Mouse (Mus musculus) naive thymus-derived CD4-positive, alpha-beta T cell, adult 2 months (primary cell): ENCODE measurements around the gene Wars2.

Experiments
- DNase-seq: peaks from one replicate; pipeline ENCODE4 v3.0.0-alpha.2; 2011; ENCODE audit warnings: low read depth

Gene Wars2

DNA sequence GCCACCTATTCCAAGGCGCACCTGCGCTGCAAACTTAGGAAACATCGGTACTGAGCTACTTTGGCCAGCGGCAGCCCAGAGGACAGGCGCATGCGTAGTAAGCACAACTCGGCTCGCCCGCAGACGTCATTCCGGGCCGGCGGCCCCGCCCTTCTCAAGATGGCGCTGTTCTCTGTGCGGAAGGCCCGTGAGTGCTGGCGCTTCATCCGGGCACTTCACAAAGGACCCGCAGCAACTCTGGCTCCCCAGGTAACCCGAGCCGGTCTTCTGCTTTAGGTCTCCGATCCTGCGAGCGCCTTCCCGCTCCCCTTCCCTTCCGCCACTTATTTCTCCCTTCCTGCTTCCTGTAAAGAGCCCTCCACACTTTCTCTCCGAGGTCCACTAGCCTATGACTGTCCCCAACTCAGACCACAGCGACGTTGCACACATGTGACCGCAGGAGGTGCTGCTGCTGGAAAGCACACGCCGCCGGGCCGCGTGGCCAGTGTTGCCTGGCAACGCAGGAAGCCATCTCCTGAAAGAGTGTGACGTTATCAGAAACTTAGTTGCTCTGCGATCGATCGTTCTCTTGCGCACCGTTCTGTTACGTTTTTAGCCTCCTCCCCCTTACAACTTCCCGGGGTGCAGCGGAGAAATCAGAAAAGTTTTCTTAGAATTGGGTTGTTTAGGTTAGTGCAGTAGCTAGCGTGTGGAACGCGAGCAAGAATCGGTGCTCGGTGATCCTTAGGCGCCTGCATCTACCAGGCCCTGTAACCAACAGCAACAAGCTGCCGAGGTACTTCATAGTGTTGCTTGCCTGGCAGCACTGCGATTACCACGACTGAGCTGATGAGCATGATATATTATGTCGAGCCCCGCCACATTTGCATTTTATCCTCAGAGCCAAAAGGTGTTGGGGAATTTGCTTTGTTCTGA lies at the start of gene Wars2:
Wars2 (plus strand) TSS at position 129 of the 915 bp plus-strand sequence.
- peak; percentile 95 for DNase-seq

DNA sequence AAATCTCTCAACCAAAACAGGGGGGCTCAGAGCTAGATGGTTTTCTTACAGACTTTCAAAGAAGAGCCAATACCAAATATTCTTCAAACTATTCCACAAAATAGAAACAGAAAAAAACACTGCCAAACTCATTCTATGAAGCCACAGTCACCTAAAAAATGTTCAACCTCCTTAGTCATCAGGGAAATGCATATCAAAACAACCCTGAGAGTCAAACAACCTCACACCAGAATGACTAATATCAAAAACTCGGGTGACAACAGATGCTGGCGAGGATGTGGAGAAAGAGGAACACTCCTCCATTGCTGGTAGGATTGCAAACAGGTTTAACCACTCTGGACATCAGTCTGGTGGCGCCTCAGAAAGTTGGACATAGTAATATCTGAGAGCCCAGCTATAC lies 44.1 kb upstream of the Wars2 start:
- DNase-seq, result no peak

DNA sequence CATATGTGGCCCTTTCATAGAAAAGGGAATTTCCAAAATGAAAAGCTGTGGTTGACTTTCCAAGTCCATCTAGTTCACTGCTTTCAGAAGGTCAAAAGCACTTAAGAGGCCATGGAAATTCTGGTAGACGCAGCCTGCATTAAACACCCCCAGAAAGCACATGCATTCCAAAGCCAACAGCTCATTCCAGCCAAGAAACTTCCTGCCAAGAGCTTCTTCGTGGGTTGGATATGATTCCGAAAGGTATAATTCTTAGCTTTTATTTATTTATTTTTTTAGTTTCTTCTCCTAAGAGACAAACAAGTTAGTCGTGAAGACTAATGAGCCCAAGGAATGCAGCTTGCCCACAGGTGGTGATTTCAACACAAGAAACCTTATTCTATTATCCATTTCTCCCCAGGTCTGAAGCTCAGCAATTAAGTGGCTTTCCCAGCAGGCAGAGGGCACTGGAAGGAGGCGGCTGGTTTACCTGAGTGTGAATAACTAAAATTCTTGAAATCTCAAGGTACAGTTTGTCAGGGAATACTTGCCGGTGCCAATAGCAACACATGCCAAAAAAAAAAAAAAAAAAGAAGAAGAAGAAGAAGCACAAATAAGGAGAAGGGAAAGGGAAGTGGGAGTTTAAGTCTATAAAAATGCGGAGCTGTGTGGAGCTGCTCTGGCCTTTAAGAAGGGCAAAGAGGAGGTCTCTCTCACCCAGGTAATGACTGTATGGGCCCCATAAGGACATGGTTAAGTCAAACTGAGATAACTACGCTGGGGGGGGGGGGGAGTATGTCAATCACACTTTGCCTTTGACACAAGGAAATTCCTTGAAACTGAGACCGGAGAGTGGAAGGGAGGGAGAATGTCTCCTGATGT lies 30.3 kb upstream of the Wars2 start:
- DNase-seq, result no peak

DNA sequence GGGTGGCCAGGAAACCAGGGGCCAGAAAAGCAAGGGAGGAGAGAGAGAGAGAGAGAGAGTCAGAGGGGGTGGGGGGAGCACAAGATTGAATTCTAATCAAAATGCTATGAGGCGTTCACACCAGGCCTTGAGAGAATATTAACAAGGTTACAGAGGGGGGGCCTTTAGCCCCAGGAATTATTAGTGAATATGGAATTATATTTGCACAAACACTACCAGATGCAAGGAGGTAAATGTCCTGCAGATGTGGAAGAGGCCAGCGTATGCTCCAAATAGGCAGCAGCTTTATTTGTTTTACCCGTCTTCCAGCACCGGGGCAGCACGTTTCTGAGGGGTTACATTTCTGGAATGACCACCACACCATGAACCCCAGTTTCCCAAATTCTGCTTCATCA lies 29.7 kb upstream of the Wars2 start:
- no peak for DNase-seq

DNA sequence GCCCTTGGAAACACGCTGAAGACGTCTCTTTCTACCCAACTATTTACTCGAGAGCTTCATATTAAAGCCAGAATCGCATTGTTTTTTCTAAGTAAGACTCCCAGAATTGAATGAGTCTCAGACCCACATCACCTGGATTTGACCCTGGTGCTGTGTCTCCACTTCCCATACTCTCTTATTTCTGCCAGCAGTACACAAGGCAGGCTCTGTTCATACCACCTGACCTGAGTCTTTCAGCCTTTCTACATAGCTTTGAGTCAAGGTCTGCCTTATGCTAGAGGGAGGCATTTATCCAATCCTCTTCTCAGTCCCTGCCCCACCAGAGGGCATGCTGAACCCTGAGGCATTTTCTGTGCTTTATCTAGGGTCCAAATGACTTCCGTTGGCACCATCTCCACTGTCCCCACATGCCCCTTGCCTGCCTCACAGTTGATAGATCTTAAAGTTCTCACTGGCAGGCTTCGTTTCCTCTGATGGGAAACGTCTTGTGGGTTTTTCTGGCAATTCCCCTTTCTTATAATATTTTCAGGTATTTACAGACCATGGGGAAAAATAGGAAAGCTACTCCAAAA lies 27.5 kb upstream of the Wars2 start:
- DNase-seq, result no peak

DNA sequence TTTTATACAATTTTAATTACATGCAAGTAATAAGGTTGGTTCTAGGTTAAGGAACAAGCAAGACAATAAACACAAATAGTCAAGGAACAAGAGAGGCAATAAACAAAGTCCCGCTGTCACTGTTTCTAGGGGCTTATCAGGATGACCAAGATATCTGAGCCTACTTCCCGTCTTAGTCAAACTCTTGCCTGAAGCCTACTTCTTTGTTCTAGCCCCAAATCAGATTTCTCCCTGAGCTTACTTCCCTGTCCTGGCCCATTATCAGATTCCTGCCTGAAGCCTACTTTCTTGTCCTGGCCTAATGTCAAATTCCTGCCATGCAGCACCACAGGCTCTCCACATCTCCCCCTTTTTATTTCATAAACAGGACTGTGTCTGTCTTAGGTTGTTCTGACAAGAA lies 19.9 kb upstream of the Wars2 start:
- no peak for DNase-seq

DNA sequence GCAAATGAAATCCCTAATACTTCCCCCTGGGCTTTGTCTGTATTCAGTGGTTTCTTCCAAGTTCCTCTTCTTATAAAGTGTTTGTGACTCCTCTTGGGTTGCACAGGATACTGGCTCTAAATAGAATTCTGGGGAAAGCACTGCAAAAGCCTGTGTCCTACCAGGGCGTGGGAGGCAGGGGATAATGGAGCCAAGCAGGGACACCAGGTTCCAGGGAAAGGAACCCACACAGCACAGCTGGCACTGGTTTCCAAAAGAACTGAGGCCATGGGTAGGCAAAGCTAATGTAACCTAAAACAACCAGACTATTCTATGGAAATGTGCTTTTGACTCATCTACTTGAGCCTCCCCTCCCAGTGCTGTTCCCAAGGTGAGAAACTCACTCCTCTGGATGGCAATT lies 10.3 kb upstream of the Wars2 start:
- no peak for DNase-seq

DNA sequence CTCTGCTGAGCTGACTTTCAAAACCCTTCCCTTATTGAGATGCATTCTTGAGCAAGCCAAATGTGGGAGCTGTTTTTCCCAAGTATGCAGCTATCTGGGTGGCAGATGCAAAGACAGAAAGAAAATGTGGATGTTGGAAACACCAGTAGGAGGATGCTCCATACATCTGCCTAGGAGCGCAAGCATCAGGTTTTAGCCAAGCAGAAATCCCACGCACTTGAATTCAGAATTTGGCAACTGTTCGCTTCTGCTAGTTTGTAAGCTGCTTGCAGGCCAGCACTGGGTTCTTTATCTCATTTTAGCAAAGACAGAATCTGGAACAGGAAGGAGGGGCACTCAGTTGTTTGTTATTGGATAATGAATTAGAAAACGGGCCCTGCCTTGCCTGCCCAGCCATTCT lies 8.9 kb upstream of the Wars2 start:
- no peak for DNase-seq

DNA sequence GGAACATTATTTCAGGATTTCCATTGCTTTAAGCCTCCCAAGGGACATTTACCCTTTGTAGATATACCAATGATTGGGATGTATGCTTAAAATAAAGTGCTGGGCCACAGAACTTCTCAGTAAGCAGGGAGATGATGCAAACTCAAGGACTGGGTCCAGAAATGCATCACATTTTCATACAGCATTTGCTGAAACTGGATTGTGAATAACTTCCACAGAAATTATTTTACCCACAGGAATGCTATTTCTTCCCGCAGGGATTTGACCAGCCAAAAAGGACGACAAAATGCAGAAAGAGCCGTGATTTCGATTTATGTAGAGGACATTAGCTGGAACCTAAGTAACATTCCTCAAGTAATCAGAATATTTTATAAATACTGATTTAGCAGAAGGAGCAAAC lies 7.0 kb upstream of the Wars2 start:
- DNase-seq, result no peak

DNA sequence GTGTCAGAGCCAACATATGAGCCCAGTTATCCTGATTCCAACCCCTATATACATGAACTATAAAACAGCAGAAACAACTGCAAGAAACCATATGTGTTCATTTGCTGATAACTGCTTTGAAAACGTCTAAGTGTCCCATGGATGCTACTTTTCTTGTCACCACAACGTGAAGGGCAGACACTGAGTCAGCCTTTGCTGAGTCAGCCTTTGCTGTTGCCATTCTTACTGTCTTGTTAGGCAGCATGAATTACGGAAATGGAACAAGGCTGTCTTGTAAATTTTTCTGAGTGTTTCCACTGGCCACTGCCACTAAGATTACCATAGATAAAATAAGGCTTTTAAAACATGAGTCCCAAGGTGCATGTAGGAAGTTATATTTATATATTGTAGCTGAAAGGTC lies 7.0 kb downstream of the Wars2 start:
- DNase-seq, result no peak

DNA sequence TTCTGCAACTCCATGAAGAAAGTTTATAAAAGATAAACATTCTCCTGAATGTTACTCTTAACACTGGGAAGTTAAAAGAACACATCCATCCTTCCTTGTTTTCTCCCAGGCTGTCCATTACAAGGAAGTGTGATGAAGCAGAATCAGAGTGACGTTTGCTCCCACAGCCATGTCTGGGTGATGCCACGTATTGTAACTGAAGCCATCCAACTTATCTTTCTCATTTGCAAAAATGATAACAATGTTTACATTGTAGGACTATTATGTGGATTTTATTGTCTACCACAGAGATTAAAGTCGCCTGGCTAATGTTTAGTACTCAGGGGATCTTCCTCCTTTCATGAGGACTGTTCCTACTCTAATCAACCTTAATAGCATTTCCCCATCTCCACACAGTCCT lies 8.2 kb downstream of the Wars2 start:
- no peak for DNase-seq

DNA sequence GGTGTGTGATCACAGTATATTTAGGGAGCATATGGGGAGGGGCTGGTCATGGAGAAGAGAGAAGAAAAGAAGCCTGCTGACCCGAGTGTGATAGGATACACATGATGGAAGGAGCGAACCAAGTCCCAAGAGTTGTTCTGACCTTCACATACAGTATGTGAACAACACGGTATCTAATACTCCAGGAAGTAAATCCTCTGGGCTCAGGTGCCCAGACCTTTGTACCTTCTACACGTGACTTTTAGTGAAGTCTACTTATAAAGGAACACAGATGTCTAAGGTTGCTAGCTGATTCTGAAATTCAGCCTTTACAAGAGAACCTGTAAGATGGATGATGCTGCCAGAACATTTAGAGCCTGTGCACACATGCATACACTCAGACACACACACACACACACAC lies 15.4 kb downstream of the Wars2 start:
- DNase-seq, result no peak

DNA sequence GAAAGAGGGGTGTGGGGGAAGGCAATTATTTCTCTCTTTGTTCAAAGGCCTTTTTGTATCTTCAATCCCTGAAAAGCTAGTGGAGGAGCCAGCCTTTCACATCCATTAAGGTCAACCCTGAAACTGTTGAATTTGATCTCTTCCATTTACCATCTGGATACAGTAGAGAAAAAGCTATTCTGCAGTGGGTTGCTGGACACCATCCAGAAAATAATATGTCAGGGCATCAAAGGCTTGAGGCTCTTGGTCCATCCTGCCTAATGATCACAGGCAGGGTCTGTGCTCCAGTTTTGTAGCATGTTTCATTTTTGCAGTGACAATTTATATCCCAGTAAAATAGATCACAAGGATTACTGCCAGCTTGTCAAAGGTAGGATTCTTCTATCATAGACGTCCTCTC lies 16.1 kb downstream of the Wars2 start:
- no peak for DNase-seq

DNA sequence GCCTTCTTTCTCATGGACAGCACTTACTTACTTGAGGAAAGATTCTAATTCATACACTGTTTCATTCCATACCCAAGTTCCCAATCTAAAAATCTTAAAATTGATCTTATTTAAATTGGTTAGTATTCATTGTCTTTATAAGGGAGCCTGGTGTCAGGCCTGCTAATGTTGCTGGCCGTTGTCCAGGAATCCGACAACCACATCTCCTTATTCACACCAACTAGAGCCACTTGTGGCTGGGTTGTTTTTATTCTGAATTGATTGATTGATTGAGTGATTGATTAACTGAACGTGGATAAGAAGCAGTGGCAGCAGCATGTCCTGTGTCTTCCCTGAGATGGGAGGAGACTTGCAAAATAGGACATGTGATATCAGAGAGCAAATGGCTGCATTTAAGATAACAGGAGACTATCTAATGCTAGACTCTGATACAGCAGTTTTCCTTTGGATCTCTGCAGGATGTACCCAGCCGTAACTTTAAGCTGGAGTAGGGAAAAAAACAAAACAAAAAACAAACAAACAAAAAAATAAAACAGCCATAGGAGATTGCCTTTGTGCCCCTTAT lies 16.7 kb downstream of the Wars2 start:
- no peak for DNase-seq

DNA sequence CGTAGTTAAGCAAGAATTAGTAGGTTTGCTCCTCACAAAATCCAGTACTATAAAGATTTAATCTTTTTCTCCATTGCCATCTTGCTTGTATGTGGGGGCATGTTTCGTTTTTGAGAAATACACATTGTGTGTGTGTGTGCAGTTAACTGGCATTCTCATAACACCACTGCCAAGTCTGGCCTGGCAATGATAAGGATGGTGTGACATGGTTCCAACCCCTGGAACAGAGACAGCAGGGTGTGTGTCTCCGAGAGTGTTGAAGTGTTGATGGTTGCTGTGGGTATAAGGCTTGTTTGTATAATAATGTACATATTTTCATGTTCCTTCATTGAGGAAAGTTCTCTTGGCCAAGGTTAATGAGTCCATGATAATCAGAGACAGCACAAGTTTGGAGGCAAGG lies 19.1 kb downstream of the Wars2 start:
- no peak for DNase-seq

DNA sequence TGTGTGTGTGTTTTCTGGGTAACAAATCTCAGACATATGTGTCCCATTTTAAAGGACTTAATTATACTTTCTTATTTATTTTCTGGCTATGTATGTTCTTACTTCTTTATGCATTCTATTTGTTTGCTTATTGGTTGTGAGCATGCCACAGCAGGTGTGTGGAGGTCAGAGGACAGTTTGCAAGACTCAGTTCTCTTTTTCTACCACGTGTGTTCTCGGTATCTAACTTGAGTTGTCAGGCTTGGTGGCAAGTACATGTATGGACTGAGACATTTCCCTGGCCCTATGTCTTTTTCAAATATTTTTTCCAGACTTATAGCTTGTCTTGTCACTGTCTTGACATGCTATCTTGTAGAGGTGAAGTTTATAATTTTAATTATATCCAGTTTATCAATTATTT lies 21.3 kb downstream of the Wars2 start:
- no peak for DNase-seq

DNA sequence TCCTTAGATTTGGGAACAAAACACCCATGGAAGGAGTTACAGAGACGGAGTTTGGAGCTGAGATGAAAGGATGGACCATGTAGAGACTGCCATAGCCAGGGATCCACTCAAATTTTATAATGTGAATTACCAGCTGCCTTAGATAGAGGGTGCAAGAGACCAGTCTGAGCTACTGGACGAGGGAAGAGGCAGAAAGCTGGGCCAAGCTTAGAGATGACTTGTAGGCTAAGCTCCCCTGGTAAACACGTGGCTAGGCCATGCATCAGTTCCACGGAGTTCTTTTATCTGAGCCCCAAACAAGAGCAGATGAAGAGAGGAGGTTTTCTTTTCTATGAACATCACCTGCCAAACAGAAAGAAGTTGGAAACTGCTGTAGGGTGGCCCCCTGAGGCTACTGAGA lies 26.9 kb downstream of the Wars2 start:
- DNase-seq, result no peak

DNA sequence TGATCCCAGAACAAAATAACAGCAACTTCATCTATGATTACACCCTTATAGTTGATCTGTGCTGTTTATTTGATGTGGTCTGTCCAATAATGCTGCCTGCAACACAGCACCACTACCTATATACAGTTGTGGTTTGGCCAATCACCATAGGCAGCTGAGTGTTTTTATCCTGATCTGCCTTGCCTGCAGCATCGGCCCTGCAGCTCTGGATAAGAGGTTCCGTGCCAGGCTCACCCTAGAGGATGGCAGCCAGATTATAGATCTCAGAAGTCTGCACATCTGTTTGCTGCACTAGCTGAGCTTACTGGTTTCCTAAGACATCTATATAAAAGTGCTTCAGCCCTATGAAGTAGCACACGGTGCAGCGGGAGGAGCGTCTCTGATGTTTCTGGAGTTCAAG lies 32.3 kb downstream of the Wars2 start:
- no peak for DNase-seq

DNA sequence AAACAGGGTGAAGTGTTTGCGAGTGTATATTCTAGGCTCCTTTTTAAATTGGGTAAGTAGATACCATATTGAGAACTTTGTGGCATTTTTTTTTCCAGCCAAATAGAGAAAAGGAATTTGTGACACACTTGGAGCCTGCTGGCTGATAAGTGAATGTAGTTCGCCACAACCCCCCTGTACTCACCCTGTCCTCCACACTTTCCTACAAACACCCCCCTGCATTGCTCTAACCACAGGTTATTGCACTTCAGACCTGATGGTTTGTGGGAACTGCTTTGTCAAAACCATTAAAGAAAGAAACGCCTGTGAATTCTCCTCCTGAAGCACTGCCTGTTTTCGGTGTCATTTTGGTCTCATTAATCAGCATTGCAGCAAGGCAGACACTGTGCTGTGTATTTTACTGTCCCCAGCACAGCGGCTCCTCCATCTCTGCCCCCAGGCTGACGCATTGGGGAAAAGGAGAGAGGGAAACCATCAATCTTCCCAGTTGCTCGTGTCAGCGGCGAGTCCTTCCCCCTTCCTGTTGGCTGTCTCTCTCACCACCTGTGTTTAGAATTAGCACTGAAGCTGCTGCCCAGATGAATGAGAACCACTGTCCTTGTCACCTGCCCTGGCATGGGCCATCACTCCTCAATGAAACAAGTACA lies 33.9 kb downstream of the Wars2 start:
- DNase-seq, result no peak

DNA sequence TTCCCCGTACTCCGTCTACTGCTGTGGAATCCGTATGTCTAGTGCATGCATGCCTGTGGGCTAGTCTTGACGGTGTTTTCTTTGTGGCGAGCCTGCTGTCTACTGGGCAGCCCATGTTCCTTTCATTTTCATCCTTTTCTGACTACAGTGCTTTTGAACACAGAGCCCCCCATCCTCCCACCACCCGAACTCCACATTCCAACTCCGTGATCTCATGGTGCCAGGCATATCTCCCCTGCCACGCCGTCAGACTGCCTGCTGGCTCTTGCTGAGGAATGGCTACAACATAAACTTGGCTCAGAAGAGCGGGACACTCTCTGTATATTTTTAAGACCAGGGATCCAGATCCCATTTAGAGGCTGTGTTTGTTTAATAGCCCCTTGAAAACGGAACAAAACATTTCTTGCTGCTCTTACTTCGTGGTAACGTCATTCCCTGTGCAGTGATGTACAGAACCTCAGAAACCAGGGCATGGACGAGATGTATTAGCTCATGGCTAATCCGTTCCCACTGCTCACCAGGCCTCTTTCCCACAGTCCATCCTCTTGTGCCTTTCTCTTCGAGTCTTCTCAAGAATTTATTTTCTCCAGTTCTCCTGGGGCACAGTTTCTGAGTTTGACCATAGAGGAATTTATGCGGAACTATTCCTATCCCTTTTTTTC lies 42.6 kb downstream of the Wars2 start:
- no peak for DNase-seq

DNA sequence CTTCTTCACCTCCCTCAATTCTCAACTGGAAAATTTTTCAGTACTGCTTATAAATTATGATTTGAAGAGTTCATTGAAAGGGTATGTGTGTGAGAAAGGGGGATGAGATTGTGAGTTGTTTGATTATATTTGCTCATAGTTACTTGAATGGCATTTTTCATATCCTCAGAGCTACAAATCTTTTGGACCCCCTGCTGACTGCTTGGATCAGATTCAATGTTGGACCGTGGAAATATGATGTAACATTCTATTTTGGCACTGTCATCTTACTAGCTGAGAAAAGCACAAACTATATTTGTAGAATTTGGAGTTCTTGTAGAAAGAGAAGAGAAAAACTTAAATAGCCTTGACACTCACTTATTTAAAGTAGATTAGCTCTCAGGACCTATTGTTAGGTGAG lies 43.5 kb downstream of the Wars2 start:
- no peak for DNase-seq

DNA sequence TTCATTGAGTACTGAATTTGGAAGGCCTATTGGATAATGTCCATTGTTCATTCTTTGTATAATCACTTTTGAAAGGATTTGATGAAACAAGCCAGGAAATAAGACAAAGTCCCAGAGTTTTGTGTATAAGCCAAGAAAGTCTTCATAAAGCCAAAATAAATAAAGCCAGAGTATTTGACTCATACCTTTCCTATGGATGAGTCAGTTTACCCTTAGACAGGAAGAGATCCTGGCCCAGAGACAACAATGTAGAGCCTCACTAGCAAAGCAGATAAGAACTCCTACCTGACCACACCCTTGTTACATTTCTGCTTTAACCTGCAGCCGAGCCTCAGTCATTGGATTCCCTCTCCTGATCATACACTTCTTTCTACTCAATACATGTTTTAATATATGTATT lies 47.2 kb downstream of the Wars2 start:
- DNase-seq, result no peak
